Mouse (Mus musculus) MEL (cell line): Measurements from ENCODE around the gene Hnrnpf.

Experiments used
- CTCF ChIP-seq, 3 experiments: IDR thresholded peaks in 2 of 3; conservative IDR thresholded peaks in 1 of 3; 2 replicates each; pipeline ENCODE4 v1.5.1; 2011 to 2012; ENCODE audit warnings: low read length in 3 of 3, low read depth in 2 of 3, mild to moderate bottlenecking in 2 of 3, improper control_type of control experiment in 1 of 3, inconsistent platforms in 1 of 3, mixed read lengths in 1 of 3, moderate library complexity in 1 of 3; ENCODE audit not compliant: control insufficient read depth in 1 of 3, insufficient read depth in 1 of 3, poor library complexity in 1 of 3, severe bottlenecking in 1 of 3
- EP300 ChIP-seq, 2 experiments: IDR thresholded peaks; 2 replicates each; pipeline ENCODE4 v1.6.1; 2011; ENCODE audit warnings: improper control_type of control experiment in 2 of 2, low read length in 2 of 2, low read depth in 1 of 2, mild to moderate bottlenecking in 1 of 2
- GABPA ChIP-seq: IDR thresholded peaks from 2 replicates; pipeline ENCODE4 v1.6.1; 2012; ENCODE audit warnings: low read depth, mild to moderate bottlenecking, inconsistent platforms, low read length, improper control_type of control experiment, moderate library complexity
- MAFK ChIP-seq: IDR thresholded peaks from 2 replicates; pipeline ENCODE4 v1.6.1; 2011; ENCODE audit warnings: low read depth, mild to moderate bottlenecking, low read length, improper control_type of control experiment, borderline replicate concordance
- MYC ChIP-seq: IDR thresholded peaks from 2 replicates; pipeline ENCODE4 v1.6.1; 2011; ENCODE audit warnings: low read depth, mild to moderate bottlenecking, low read length, improper control_type of control experiment, moderate library complexity
- POLR2A ChIP-seq, 2 experiments: IDR thresholded peaks; 2 replicates each; pipeline ENCODE4 v1.6.1; 2011 to 2012; ENCODE audit warnings: low read length in 2 of 2, mild to moderate bottlenecking in 2 of 2, control low read depth in 1 of 2, improper control_type of control experiment in 1 of 2, low read depth in 1 of 2, moderate library complexity in 1 of 2; ENCODE audit not compliant: control insufficient read depth in 1 of 2, insufficient read depth in 1 of 2, poor library complexity in 1 of 2
- RAD21 ChIP-seq: IDR thresholded peaks from 2 replicates; pipeline ENCODE4 v1.6.1; 2011; ENCODE audit warnings: mild to moderate bottlenecking, low read depth, low read length, improper control_type of control experiment
- RCOR1 ChIP-seq: IDR thresholded peaks from 2 replicates; pipeline ENCODE4 v1.6.1; 2012; ENCODE audit warnings: low read depth, mild to moderate bottlenecking, inconsistent platforms, low read length, improper control_type of control experiment
- SMC3 ChIP-seq: IDR thresholded peaks from 2 replicates; pipeline ENCODE4 v1.6.1; 2011; ENCODE audit warnings: low read depth, low read length, improper control_type of control experiment
- TAL1 ChIP-seq: IDR thresholded peaks from 2 replicates; pipeline ENCODE4 v1.6.1; 2012; ENCODE audit warnings: mild to moderate bottlenecking, inconsistent platforms, low read length, moderate library complexity, mixed read lengths
- TBP ChIP-seq: IDR thresholded peaks from 2 replicates; pipeline ENCODE4 v1.8.0; 2011; ENCODE audit warnings: low read depth, low read length, improper control_type of control experiment
- ZNF384 ChIP-seq: IDR thresholded peaks from 2 replicates; pipeline ENCODE4 v1.6.1; 2012; ENCODE audit warnings: low read depth, mild to moderate bottlenecking, inconsistent platforms, low read length, improper control_type of control experiment

DNA sequence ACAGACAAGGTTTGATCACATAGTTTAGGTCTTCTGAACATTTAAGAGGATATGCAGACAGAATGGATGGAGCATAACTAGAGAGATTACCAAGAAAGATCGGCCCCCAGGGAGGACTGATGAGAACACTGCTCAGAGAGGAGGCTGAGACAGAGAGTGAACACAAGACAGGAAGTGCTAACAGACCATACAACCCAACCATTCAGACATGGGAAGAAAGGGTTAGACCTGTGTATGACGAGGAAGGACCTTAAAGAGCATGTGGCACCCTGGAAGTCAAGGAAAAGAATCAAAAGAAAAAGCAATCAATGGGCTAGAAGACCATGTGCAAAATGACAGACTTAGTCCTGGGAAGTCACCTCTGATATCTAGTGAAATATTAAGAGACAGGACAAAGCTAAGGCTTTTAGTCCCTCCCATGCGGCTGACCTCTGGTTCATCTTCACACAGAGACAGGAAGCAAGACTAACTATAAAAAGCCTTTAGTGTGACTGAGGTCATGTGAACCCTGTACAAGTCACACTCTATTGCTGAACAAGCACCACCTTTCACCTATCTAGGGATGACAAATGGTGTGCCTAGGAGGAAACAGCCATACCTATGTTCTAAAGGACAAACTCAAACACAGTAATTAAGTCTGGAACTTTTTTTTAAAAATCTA, 25.4 kb upstream of the Hnrnpf start:
- no peak for TF ChIP-seq CTCF (IDR thresholded peaks at IDR 0.05 in 2 of 3, conservative IDR thresholded peaks at IDR 0.05 in 1 of 3; ENCODE audit: control insufficient read depth in 1 of 3, insufficient read depth in 1 of 3, low read depth in 2 of 3, low read length in 3 of 3, poor library complexity in 1 of 3, severe bottlenecking in 1 of 3)
- no peak for TF ChIP-seq EP300 (IDR thresholded peaks at IDR 0.05; ENCODE audit: low read depth in 1 of 2, low read length in 2 of 2)
- TF ChIP-seq GABPA: no peak
- TF ChIP-seq MAFK: no peak
- no peak for TF ChIP-seq TAL1
- TF ChIP-seq ZNF384: no peak
- no peak for TF ChIP-seq POLR2A (IDR thresholded peaks at IDR 0.05; ENCODE audit: control insufficient read depth in 1 of 2, insufficient read depth in 1 of 2, low read depth in 1 of 2, low read length in 2 of 2, poor library complexity in 1 of 2)
- TF ChIP-seq SMC3: no peak
- TF ChIP-seq MYC: no peak
- TF ChIP-seq RCOR1: no peak
- no peak for TF ChIP-seq RAD21
- TF ChIP-seq TBP: no peak
